Mouse (Mus musculus) layer of hippocampus, adult 9-11 months (tissue): Measurements from ENCODE around the gene Pgc.

ENCODE experiments used
- DNase-seq: peaks from one replicate; pipeline ENCODE4 v3.0.0; 2022

Gene Pgc

GRCm38 (mm10) chr17:47753130-47753775, 26.6 kb downstream of the Pgc start:
- no peak for DNase-seq

- peak; percentile 80 for DNase-seq
These were observed 27.6 kb downstream of the Pgc start for GRCm38 (mm10) chr17:47754246-47754645.

GRCm38 (mm10) chr17:47756366-47756765, 29.7 kb downstream of the Pgc start:
- DNase-seq: no peak

- DNase-seq: peak; percentile 75
These were observed 30.5 kb downstream of the Pgc start for GRCm38 (mm10) chr17:47757056-47757610.

GRCm38 (mm10) chr17:47759702-47760410, 33.2 kb downstream of the Pgc start:
- DNase-seq: peak; percentile 78

- DNase-seq: no peak
These were observed 35.4 kb downstream of the Pgc start for GRCm38 (mm10) chr17:47762028-47762427.

GRCm38 (mm10) chr17:47762518-47763340, 36.1 kb downstream of the Pgc start:
- DNase-seq: peak; percentile 95

- no peak for DNase-seq
These were observed 39.3 kb downstream of the Pgc start for GRCm38 (mm10) chr17:47765986-47766385.

GRCm38 (mm10) chr17:47766407-47767043, 39.9 kb downstream of the Pgc start:
- no peak for DNase-seq

- DNase-seq: no peak
These were observed 40.4 kb downstream of the Pgc start for GRCm38 (mm10) chr17:47767081-47767455.

- DNase-seq: no peak
These were observed 41.0 kb downstream of the Pgc start for GRCm38 (mm10) chr17:47767456-47768141.

GRCm38 (mm10) chr17:47768707-47769276, 42.1 kb downstream of the Pgc start:
- DNase-seq: peak; percentile 87

- no peak for DNase-seq
These were observed 43.0 kb downstream of the Pgc start for GRCm38 (mm10) chr17:47769389-47770299.

- DNase-seq: no peak
These were observed 47.0 kb downstream of the Pgc start for GRCm38 (mm10) chr17:47773604-47774003.

GRCm38 (mm10) chr17:47777141-47777540, 50.5 kb downstream of the Pgc start:
- no peak for DNase-seq

GRCm38 (mm10) chr17:47780470-47780869, 53.8 kb downstream of the Pgc start:
- DNase-seq: no peak

GRCm38 (mm10) chr17:47782486-47782885, 55.8 kb downstream of the Pgc start:
- no peak for DNase-seq

GRCm38 (mm10) chr17:47783445-47784223, 57.0 kb downstream of the Pgc start:
- DNase-seq: peak; percentile 59
